Mouse (Mus musculus) thymus, postnatal 36 days (tissue): ENCODE results near the gene Gm26620.

ENCODE experiments used
- DNase-seq, 2 experiments: peaks; one replicate each; pipeline ENCODE4 v3.0.0; 2022; ENCODE audit warnings: mixed read lengths in 2 of 2

The Gm26620 gene

DNA sequence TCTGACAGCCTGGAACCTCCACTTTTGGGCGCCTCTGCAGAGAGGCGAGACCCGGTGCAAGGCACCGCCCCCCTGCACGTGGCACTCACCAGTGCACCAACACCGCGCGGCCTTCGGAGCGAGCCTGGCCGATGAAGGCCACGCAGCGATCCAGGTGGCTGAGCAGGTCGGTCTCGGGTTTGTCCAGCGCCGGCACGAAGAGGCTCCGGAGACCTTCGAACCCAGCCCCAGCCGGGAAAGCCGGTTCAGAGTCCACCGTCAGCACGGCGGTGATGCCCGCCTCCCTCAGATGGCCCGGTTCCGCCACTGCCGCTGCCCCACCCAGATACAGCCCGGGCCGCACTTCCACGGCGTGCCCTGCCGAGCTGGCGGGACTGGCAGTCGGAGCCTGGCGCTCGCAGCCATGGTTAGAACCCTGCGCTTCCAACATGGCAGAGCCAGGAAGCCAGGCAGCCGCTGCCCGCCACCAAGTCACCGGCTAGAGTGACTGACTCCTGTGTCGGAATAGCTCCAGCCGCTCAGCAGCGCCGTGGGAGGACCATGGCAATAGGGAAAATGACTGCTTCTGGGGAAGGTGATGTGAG lies at the start of gene Gm26620, which contains the start of gene Dusp12:
Gene Gm26620 (plus strand): TSS at position 88 of the 584 bp plus-strand sequence.
Gene Dusp12 (minus strand): TSS at position 563 of the 584 bp plus-strand sequence.
- DNase-seq, result peak; percentile 79 to 83

DNA sequence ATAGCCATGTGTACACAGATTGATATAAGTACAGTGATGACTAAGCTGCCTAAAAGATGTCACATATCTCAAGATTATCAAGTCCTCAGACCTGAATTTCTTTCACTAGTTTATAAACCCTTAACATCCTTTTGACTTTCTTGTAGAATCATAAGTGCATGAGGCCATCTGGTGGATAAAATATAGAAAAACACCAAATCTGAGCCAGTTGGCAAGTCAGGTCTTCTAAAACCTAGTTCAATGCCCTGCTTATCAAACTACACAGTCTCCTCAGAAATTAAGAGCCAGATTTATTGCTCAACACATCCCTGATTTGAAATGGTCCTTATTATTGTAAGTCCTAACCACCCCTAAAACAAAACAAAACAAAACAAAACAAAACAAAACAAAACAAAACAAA lies 45.2 kb upstream of the Gm26620 start:
- no peak for DNase-seq

DNA sequence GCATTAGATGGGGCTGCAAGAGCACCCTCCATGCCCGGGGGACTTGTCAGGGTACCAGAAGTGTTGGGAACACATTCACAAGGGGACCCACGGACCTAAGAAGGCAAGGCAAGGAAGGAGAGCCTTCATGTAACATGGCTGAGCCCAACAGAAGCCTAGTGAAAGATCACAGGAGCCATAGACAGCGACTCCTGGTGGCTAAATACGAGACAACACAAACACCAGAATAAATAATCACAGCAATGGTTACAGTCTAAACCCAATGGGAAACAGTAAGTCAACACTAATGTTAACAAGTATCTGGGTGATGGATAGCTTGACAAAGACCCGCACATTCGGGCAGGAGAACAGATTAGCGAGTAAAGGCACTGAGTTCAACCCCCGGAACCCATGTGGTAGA lies 40.5 kb upstream of the Gm26620 start:
- DNase-seq, result no peak

DNA sequence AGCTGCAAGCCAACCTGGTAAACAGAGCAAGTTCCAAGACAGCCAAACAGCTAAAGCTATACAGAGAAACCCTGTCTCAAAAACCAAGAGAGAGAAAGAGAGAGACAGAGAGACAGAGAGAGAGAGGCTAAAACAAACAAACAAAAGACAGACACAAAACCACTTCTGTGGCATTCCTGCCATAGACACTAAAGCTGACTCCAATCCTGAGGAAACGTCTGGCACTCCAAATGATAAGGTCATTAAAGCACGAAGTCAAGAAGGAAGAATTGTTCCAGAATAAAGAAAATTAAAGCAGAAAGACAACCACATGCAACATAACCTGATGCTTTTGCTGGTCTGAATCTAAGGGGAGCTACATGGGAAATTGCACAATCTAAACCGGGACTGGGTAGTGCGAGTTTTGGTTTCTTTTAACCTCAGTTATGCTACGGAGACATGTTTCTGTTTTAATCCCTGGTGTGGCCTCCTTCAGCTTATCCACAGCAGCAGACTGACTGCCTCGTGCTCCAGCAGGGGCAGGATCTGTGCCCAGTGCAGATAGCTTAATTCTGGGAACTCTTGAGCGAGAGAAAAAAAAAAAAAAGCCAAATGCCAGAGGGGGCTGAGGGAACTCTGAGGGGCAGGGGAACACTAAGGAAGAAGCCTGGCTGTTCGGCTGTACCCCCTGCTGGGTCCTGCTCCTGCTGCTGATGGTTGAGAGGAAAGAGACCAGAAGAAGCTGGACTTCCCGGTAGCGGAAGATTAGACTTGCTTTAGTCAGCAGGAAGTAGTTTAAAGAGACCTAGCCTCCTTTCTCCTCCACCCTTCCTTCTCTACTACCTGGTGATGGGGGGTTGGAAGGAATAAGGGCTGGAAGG lies 39.2 kb upstream of the Gm26620 start:
- no peak for DNase-seq

DNA sequence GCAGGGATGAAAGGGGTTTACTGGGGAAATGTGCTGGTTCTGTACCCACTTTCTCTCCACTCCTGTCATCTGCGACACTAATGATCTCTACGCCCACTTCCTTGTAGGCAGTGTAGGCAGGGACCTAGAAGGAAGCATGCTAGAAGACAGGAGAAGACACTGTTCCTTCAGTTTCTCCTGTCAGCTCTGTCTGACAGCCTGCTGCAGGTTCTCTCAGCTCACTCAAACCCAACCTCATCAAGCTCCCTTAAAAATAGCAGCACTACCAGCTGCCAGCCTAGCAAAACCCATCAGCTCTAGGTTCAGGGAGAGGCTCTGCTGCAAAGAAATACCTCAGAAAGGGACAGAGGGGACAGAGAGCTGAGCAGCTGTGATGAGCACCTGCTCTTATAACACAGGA lies 34.9 kb upstream of the Gm26620 start:
- no peak for DNase-seq

DNA sequence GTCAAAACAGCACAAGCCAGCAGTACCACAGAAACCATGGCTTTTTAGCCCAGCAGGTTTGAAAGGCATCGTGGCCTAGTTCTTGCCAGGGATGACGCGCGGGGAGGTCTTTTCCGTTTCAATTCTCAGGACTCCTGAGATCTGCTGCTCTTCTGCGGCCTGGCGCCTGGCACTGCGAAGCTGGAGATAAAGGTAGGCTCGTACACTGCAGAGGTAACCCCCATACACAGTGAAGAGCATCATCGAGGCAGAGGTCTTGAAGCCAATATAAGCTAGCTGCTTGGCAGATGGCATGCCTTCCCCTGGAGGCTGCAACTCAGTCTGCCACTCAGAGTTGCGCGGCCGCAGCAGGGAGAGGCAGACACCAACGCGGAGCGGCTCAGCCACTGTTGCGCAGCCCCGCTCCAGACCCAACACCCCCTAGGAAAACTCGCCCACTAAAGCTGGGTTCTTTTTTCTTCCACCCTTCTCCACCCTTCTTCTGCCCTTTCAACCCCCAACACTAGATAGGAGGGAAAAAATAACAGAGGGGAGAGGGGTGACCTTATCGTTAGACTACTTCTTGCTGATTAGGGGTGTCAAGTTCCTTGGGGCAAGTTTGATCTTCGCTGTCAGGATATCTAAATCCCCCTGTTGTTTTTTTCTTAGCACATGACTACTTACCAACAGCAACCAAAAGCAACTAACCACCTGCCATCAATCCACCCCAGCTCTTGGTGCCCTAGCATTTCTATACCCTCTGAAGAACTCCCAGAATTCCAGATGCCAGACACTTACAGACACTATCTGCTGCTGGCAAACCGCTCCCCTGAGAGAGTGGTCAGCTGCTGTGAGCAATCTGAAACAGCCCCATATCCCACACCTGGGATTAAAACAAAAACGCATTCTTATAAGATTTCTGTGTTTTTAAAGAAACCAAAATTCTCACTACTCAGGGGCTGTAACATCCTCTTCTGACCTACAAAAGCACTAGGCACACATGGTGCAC lies 33.9 kb upstream of the Gm26620 start:
- DNase-seq, result no peak

DNA sequence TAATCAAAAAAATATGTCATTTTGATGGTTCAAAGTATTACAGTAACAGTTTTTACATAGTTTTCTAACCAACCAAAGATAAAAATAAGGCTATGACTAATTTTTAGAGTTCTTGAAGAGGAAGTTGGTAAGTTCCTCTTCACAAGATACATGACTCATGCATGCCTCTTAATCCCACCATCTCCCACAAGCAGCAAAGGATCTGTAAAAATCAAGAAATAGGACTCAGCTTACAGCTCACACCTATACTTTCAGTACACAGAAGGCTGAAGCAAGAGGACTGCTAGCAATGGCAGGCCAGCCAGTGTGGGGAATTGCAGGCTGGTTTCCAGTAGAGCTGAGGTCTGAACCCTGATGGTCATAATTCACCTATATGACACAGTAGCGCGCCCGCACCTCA lies 31.3 kb upstream of the Gm26620 start:
- no peak for DNase-seq

DNA sequence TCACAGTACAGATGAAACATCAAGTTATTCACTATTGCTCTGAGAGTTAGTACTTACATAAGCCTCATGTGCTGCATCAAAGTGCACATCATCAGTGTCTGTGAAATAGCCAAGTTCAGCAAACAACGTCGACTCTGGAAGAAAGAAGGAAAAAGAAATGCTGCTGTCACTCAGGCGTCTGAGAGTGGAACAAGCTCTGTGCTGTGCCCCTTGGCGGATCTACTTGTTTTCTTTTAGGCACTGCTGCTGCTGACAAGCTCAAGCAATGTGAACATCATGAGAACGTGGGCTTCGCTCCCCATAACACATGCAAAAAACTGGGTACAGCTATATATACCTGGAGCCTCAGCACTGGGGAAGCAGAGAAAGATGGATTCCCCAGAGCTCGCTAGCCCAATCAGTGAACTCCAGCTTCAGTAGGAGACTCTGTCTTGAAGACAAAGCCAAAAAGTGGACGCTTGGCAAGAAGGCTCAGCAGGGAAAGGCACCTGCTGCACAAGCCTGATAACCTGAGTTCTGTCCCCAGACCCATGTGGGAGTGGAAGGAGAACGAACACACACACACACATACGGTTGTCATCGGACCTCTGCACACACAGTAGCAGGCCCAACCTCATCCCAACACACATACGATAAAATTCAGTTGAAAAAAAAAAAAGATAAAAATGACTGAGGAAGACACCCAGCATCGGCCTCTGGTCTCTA lies 29.7 kb upstream of the Gm26620 start:
- DNase-seq, result no peak

DNA sequence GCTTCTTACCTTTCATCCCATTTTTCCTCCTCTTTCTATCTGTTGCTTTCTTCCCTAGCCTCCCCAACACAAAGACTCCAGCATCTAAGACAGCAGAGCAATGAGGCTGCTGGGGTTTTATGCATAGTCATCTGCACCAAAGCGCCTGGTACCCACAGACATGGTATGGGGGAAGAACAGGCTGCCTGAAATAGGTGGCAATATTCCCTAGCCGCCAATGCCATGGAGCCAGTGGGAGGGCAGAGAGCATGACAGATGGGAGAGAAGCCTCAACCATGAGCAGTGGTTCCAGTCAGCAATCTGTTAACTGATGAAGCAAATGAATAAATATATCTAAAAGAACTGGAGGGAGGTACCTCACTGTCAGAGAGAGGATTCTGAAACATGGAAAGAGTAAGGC lies 27.5 kb upstream of the Gm26620 start:
- no peak for DNase-seq

DNA sequence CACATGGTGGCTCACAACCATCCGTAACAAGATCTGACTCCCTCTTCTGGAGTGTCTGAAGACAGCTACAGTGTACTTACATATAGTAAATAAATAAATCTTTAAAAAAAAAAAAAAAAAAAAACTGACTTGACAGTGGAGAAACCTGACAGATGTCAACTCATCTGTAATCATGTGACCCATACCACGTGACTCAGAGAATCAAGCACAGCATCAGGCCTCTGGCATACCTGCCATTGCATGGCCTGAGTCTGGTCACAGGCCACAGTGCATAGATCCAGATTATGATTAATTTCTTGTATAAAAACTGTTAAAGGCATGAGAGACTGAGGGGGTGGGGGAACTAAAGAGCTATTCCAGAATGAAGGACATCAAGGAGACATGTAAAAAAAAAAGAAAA lies 26.0 kb upstream of the Gm26620 start:
- no peak for DNase-seq

DNA sequence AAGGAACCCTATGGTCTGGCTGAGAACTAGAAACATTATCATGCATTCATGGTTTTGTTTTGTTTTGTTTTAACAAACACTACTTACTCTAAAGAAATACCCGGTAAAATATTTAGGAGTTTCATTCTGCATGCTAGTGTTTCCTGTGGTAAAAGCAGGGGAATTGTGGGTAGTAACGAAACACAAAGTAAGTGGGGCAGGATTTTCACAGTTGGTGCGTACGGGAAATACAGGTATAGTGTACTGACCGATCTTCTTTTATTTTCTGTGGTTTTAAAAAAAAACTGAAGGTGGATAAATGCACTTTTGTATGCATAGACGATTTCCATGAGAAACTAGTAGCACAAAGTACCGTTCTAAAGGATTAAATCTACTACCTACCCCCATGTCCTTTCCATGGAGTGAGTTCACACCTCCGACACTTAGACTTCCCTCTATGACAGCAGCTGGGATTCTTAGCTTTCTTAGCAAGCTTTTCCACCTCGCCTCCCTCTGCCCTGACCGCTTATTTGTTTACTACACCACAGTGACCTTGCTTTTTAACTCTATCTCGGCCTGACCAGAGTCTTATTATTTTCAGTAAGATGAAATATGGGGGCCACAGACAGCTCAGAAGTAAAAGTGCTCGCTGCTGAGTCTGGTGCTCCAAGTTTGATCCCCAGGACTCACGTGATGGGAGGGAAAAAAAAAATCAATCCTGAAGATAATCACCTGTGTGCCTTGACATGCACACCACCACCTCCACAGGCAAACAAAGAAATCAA lies 23.0 kb upstream of the Gm26620 start:
- no peak for DNase-seq

DNA sequence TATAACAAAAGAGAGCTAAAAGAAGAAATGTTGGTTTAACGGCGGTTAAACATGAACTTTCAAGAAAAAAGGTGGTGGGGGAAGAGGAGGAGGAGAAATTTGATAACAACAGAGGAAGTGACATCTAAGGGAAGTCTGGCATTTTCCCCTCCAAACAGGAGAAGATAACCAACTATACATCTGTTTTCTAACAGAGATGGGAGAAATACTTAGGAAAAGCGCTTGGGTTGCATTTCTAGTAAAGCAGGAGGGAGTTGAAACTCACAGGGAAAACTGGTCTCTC lies 22.5 kb upstream of the Gm26620 start:
- no peak for DNase-seq

DNA sequence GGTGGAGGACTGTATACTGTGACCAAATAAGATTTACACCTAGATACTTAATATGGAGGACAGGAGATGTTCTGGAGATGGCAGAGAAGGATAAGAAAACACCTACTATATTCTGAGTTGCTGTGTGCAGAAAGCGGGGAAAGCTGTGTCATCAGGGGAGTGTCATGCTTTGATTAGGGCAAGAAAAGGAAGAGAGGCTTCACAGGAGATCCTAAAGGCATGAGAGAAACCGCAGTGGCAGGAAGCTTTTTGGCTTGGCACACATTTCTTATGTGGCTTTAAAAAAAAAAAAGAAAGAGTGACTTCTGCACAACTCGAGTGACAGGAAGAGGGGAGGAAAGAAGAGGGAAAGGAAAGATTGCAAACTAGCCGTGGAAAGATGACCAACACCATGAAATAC lies 21.8 kb upstream of the Gm26620 start:
- peak; percentile 24 to 34 for DNase-seq

DNA sequence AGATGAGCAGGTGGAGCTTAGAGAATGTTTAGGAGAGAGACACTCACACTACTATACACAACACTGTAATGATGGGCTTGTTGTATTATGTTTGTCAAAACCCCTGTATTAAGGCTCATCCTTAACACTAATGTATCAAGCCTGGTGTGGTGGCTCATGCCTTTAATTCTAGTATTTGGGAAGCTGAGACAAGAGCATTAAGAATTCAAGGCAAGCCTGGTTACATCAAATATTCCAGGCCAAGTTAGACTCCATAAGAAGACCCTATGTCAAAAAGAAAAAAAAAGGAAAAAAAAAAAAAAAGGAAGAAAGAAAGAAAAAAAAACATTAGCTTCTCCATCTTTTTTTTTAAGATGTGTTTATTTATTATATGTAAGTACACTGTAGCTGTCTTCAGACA lies 20.6 kb upstream of the Gm26620 start:
- DNase-seq, result no peak

DNA sequence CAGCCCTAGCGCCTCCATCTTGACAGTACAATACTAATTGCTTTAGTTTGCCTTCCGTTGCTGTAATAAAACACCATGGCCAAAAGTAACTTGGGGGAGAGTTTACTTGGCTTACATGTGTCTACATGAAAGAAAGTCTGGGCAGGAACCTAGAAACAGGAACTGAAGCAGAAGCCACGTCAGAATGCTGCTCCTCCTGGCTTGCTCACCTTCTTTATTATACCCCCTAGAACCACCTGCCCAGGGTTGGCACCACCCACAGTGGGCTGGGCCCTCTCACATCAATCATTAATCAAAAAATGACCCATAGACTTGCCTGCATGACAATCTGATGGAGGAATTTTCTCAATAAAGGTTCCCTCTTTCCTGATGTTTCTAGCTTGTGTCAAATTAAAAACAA lies 20.1 kb upstream of the Gm26620 start:
- no peak for DNase-seq

DNA sequence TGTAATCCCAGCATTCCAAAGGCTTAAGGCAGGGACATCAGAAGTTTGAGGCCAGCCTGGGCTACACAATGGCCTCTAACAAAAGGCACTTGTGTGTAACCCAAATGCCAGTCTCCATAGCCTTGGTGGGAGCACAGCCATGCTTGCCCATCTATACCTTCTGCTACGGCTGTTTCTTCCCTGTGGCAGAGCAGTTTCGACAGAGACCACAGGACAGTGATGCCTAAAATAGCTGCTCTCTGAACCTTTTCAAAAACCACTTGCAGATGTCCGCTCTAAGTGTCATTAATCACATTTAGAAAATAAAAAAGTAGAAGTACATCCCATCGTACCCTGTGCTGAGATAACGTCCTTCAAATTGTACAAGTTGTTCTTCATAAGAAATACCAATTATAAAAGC lies 19.5 kb upstream of the Gm26620 start:
- no peak for DNase-seq

DNA sequence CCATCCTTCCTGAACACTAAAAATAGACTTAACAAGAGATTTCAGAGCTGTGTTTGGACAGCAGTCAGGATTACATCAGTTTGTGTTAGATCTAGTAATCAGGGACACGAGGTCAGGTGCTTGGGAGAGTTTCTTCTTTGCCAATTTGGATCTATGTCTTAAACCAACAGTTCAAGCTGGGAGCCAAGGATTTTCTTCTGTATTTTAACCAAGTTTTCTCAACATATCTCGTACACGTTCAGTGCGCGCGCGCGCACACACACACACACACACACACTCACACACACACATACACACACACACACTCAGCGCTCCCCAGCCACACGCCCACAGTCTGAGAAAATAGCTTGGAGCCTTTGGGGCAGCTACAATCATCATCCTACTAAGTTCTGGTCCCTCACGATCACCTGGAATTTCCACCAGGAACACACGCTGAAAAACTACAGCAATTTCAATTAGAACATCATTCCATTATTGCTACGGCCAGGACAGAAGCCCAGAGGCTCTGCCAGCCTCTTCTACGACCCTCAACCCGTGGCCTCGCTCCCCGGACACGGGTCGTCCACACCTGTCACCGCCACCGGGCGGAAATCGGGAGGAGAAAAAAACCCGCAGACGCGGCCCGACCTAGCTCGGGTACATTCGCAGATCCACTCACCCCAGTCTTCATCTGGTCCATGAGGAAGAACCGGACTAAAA lies 17.7 kb upstream of the Gm26620 start:
- DNase-seq, result peak in 1 of 2 experiments; percentile 21

DNA sequence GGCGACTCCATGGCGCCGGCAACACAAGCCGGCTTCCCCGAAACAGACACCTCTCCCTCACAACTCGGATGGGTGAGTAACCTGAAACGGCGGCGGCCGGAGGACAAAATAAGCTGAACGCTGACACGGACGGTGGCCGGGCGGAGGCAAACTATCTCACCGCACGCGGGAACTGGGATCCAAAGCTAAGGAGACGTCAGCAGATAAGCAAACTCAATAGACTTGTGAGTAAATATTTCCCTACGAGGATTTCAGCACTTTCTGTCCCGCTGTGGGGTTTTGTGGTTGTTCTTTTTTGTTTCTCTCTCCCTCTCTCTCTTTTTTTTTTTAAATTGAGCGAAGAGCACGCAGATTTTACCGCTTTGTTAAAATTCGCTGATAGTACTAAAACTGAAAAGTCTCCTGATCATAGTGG lies 17.2 kb upstream of the Gm26620 start, which contains the start of gene Atf6:
Gene Atf6 (minus strand): TSS at position 81 of the 415 bp plus-strand sequence.
- peak; percentile 85 for DNase-seq

DNA sequence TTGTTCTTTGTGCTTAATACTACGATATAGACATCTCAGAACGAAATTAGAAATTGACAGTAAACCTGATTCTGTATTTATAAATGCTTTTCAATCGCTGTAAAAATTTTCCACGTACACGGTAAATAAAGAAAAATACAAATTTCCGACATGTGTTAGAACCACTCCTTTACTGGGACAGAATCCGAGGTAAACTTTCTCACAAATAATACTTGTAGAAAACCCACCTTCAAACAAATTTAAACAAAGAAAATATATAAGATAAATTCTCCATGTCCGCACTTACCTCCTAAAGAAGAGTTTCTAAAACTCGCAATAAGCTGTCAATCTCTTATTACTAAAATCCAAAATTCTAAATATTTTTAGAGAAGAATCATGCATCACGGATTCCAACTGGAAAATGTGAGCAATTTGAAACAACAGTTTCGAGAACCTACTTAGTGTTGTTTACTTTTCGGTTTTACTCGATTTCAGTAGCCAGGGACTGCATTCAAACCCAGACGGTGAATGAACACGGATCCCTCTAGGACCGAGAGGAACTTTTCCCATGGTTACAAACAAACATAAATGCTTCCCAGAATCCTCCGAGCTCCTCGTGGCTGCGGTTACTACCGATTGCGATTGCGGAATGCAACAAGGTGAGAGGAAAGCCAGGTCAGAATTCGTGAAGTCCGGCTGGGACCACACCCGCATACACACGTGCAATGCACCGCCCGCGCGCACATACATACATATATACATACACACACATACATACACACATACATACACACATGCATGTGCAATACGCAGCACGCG lies 16.6 kb upstream of the Gm26620 start:
- DNase-seq, result peak; percentile 30 to 33

DNA sequence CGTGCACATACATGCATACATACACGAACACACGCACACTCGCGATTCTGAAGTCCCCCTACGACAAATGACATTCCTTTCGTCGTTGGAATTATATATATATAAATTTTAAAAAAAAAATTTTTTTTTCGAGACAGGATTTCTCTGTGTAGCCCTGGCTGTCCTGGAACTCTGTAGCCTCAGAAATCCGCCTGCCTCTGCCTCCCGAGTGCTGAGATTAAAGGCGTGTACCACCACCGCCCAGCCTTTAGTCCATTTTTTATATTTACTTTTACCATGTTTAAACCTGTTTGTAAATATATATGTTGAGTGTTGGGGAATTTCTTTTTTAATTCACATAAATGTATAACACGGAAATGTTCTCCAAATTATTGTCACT lies 16.0 kb upstream of the Gm26620 start:
- DNase-seq, result no peak
